12 mouse cellular contexts compared by ENCODE assay signal in the genomic region with DNA sequence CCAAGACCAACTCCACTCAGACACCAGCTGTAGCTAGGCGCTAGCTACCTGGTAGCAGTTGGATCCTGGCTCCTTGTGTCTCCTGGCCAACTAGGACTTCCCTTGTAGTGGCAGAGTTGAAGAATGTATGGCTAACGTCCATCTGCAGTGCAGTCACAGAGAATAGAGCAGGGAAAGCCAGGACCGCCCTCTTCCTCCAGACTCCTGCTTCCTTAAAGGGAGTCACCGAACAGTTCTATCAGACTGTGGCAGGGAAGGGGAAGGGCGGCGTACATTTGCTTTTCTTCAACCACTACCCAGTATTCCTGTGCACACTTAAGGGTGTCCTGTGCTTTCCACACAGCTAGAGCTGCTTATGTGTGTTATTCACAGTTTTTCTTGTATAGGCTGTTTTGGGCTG. TPM values are rescaled to one million over a fixed set of nuclear protein-coding genes. Genes with fewer than 3 reads are reported as not detected.
A peak's percentile ranks its signal among the peaks of the same experiment; 100 is the strongest.
DNase-seq lines count a peak whose midpoint lies in the region; ATAC-seq and TF ChIP-seq lines count a peak whose summit lies in the region.
"Had no signal": no experiment of that assay in that cellular context is flagged by ENCODE, and none has a peak within 500 bp of the region (broad histone marks: within the 10 kb centered on the region; RNA-seq: fewer than 3 reads in every experiment).

No protein-coding gene starts in this region.

- no peak overlapping the region for H3K4me3 ChIP-seq in kidney, embryonic 16.5 days (ENCODE audit: low read length)
- no peak overlapping the region for H3K4me3 ChIP-seq in intestine, postnatal 0 days (ENCODE audit: low read depth, low read length)
- H3K4me3 ChIP-seq in macrophage (ENCODE audit: inconsistent target): no peak overlapping the region

- intact Hi-C loops in left cerebral cortex, postnatal 36 days (cut with DNase I): no loop called here

- no peak overlapping the region for H3K9ac ChIP-seq in kidney, embryonic 16.5 days (replicated peaks; ENCODE audit: low read length)
- no peak overlapping the region for H3K9ac ChIP-seq in intestine, postnatal 0 days (ENCODE audit: low read depth, low read length)
- H3K9ac ChIP-seq: forebrain, postnatal 0 days; hindbrain, embryonic 14.5 days had no signal

- peaks cover 94% of the 10 kb centered on the region for H3K79me2 ChIP-seq in macrophage (ENCODE audit: inconsistent target)

- H3K27me3 ChIP-seq in kidney, embryonic 16.5 days (ENCODE audit: insufficient read depth, low read length): no peaks in the 10 kb centered on the region
- H3K27me3 ChIP-seq in intestine, postnatal 0 days (replicated peaks; ENCODE audit: control insufficient read depth, insufficient read depth, low read length): no peaks in the 10 kb centered on the region
- H3K27me3 ChIP-seq: Patski had no signal

- H3K4me2 ChIP-seq in kidney, embryonic 16.5 days (replicated peaks; ENCODE audit: low read depth, low read length): no peak overlapping the region
- H3K4me2 ChIP-seq in intestine, postnatal 0 days (replicated peaks; ENCODE audit: low read depth): no peak overlapping the region
- H3K4me2 ChIP-seq: hindbrain, embryonic 14.5 days had no signal

- H3K27ac ChIP-seq in kidney, embryonic 16.5 days (ENCODE audit: low read length): peak overlapping the region; percentile 26; the same call in 1 of the 2 replicates
- H3K27ac ChIP-seq in intestine, postnatal 0 days (ENCODE audit: low read depth, low read length): no peak overlapping the region
- peak overlapping the region; percentile 67 for H3K27ac ChIP-seq in macrophage
- H3K27ac ChIP-seq: hindbrain, embryonic 14.5 days had no signal

- H3K9me3 ChIP-seq in kidney, embryonic 16.5 days (ENCODE audit: low read length): no peaks in the 10 kb centered on the region
- no peaks in the 10 kb centered on the region for H3K9me3 ChIP-seq in intestine, postnatal 0 days (ENCODE audit: control insufficient read depth)

- TF ChIP-seq CTCF in intestine, postnatal 0 days (IDR thresholded peaks at IDR 0.05; ENCODE audit: low read depth): no peak

- H3K4me1 ChIP-seq in kidney, embryonic 16.5 days (ENCODE audit: insufficient read depth, low read length): peaks cover 8% of the 10 kb centered on the region; the same call in 1 of the 2 replicates
- H3K4me1 ChIP-seq in intestine, postnatal 0 days (replicated peaks; ENCODE audit: control insufficient read depth, insufficient read depth, low read length): no peaks in the 10 kb centered on the region; the same call in 1 of the 2 replicates

- no peak for DNase-seq in kidney, adult 8-10 months
- DNase-seq in heart, adult 18-20 months: peak; percentile 68 to 88
- DNase-seq in ovary, postnatal 14 days (ENCODE audit: low spot score): no peak
- DNase-seq in layer of hippocampus, adult 9-11 months: no peak
- DNase-seq in left cerebral cortex, postnatal 36 days (ENCODE audit: low spot score in 2 of 2): no peak
- DNase-seq: embryo, embryonic 11 days; forebrain, postnatal 0 days had no signal

- peaks cover 34% of the 10 kb centered on the region for H3K36me3 ChIP-seq in kidney, embryonic 16.5 days (ENCODE audit: insufficient read depth, low read length)
- H3K36me3 ChIP-seq in intestine, postnatal 0 days (ENCODE audit: control insufficient read depth, insufficient read depth): peaks cover 50% of the 10 kb centered on the region
- peaks cover 51% of the 10 kb centered on the region for H3K36me3 ChIP-seq in macrophage (ENCODE audit: inconsistent target)

- WGBS in kidney, embryonic 16.5 days: 70% methylated on average over 6 of the region's 6 CpGs
- WGBS in intestine, postnatal 0 days: 70% methylated on average over 6 of the region's 6 CpGs
- WGBS in macrophage (ENCODE audit: missing documents): 37% methylated on average over 6 of the region's 6 CpGs

- no peak for ATAC-seq in kidney, embryonic 16.5 days (ENCODE audit: low FRiP score, low TSS enrichment)
- ATAC-seq in intestine, postnatal 0 days: 0 out of 2 replicates have a peak, but pooled peaks have one; percentile 28
- ATAC-seq: forebrain, postnatal 0 days had no signal

RNA-seq across cellular contexts. Expression of a gene that starts 10.2 kb away (rescaled TPM):
- polyA plus RNA-seq in kidney, embryonic 16.5 days (2015; fragmentation: Nextera tagmentation; extraction: Ambion mirVana): 22.1 and 31.6 TPM in 2 replicates
- total RNA-seq in heart, adult 18-20 months (2021): 10 to 100 TPM; 54.6 to 62.1 TPM
- 33.6 and 33.9 TPM in 2 replicates for polyA plus RNA-seq in intestine, postnatal 0 days (2015; fragmentation: Nextera tagmentation; extraction: Ambion mirVana)
- total RNA-seq in macrophage (2018; cell fraction: chromatin; rRNA removed): 1,000 to 10,000 TPM in 4 of 26 experiments, 100 to 1,000 TPM in 22; 252 to 1,368 (median 799) TPM
- 100 to 1,000 TPM in 8 of 26 experiments, 10 to 100 TPM in 18; 58.8 to 146 (median 96.2) TPM for total RNA-seq in macrophage (2018; cell fraction: cytosol; rRNA removed)
- total RNA-seq in macrophage (2018; cell fraction: nucleus; rRNA removed): 100 to 1,000 TPM; 121 to 560 (median 335) TPM
- polyA plus RNA-seq in macrophage (2018): 102 to 126 TPM (median 108 TPM) in 3 replicates
- 100 to 1,000 TPM; 142 to 168 TPM for total RNA-seq in left cerebral cortex, postnatal 36 days (2021)

RNA-seq across cellular contexts. Expression of a gene that starts 24.9 kb away (rescaled TPM):
- polyA plus RNA-seq in kidney, embryonic 16.5 days (2015; fragmentation: Nextera tagmentation; extraction: Ambion mirVana): 20.9 and 21.6 TPM in 2 replicates
- total RNA-seq in heart, adult 18-20 months (2021): 10 to 100 TPM; 20.9 to 22.2 TPM
- 20.1 and 24.3 TPM in 2 replicates for polyA plus RNA-seq in intestine, postnatal 0 days (2015; fragmentation: Nextera tagmentation; extraction: Ambion mirVana)
- total RNA-seq in macrophage (2018; cell fraction: chromatin; rRNA removed): 1 to 10 TPM in 5 of 26 experiments, under 1 TPM in 1, not detected in 20; 0.92 to 2.8 (median 1.8) TPM
- total RNA-seq in macrophage (2018; cell fraction: cytosol; rRNA removed): 1 to 10 TPM in 21 of 26 experiments, under 1 TPM in 5; 0.63 to 2.5 (median 1.4) TPM
- total RNA-seq in macrophage (2018; cell fraction: nucleus; rRNA removed): 1 to 10 TPM in 10 of 26 experiments, under 1 TPM in 3, not detected in 13; 0.58 to 2.8 (median 1.5) TPM
- 2.4 to 3.6 TPM (median 3.2 TPM) in 3 replicates for polyA plus RNA-seq in macrophage (2018)
- total RNA-seq in left cerebral cortex, postnatal 36 days (2021): 1 to 10 TPM; 5.9 to 9.4 TPM
- polyA plus RNA-seq: Patski had no signal

RNA-seq across cellular contexts. Expression of a gene that starts 30.8 kb away (rescaled TPM):
- polyA plus RNA-seq in kidney, embryonic 16.5 days (2015; fragmentation: Nextera tagmentation; extraction: Ambion mirVana): 8.8 and 10.1 TPM in 2 replicates
- 1 to 10 TPM; 2.1 to 3.4 TPM for total RNA-seq in heart, adult 18-20 months (2021)
- 1.1 and 1.7 TPM in 2 replicates for polyA plus RNA-seq in intestine, postnatal 0 days (2015; fragmentation: Nextera tagmentation; extraction: Ambion mirVana)
- 10 to 100 TPM; 11.9 to 95.9 (median 37.0) TPM for total RNA-seq in macrophage (2018; cell fraction: chromatin; rRNA removed)
- total RNA-seq in macrophage (2018; cell fraction: cytosol; rRNA removed): 1 to 10 TPM in 23 of 26 experiments, under 1 TPM in 3; 0.88 to 5.4 (median 2.5) TPM
- total RNA-seq in macrophage (2018; cell fraction: nucleus; rRNA removed): 10 to 100 TPM in 13 of 26 experiments, 1 to 10 TPM in 12, under 1 TPM in 1; 0.87 to 32.0 (median 10.2) TPM
- polyA plus RNA-seq in macrophage (2018): 0.30 to 3.9 TPM (median 3.1 TPM) in 3 replicates
- 1 to 10 TPM; 3.1 to 3.4 TPM for total RNA-seq in left cerebral cortex, postnatal 36 days (2021)

RNA-seq across cellular contexts. Expression of a gene that starts 32.7 kb away (rescaled TPM):
- 5.8 and 6.1 TPM in 2 replicates for polyA plus RNA-seq in kidney, embryonic 16.5 days (2015; fragmentation: Nextera tagmentation; extraction: Ambion mirVana)
- total RNA-seq in heart, adult 18-20 months (2021): over 10,000 TPM; 10,363 to 11,433 TPM
- polyA plus RNA-seq in intestine, postnatal 0 days (2015; fragmentation: Nextera tagmentation; extraction: Ambion mirVana): 1.1 TPM in 2 replicates
- 100 to 1,000 TPM in 9 of 26 experiments, 10 to 100 TPM in 17; 16.3 to 147 (median 47.9) TPM for total RNA-seq in macrophage (2018; cell fraction: chromatin; rRNA removed)
- 1 to 10 TPM in 8 of 26 experiments, under 1 TPM in 17, not detected in 1; 0.30 to 6.8 (median 0.89) TPM for total RNA-seq in macrophage (2018; cell fraction: cytosol; rRNA removed)
- total RNA-seq in macrophage (2018; cell fraction: nucleus; rRNA removed): 10 to 100 TPM; 13.1 to 93.0 (median 33.9) TPM
- polyA plus RNA-seq in macrophage (2018): 0.57 to 2.9 TPM (median 2.8 TPM) in 3 replicates
- under 1 TPM in 1 of 2 experiments, not detected in 1; 0.52 TPM for total RNA-seq in left cerebral cortex, postnatal 36 days (2021)

RNA-seq across cellular contexts. Expression of a gene that starts 40.9 kb away (rescaled TPM):
- polyA plus RNA-seq in kidney, embryonic 16.5 days (2015; fragmentation: Nextera tagmentation; extraction: Ambion mirVana): 3.3 and 3.5 TPM in 2 replicates
- total RNA-seq in heart, adult 18-20 months (2021): 1 to 10 TPM; 2.0 to 2.5 TPM
- polyA plus RNA-seq in intestine, postnatal 0 days (2015; fragmentation: Nextera tagmentation; extraction: Ambion mirVana): 0.33 and 0.54 TPM in 2 replicates
- total RNA-seq in macrophage (2018; cell fraction: chromatin; rRNA removed): 10 to 100 TPM in 14 of 26 experiments, 1 to 10 TPM in 12; 4.2 to 44.0 (median 14.8) TPM
- total RNA-seq in macrophage (2018; cell fraction: cytosol; rRNA removed): 10 to 100 TPM in 12 of 26 experiments, 1 to 10 TPM in 14; 2.2 to 17.1 (median 6.9) TPM
- 10 to 100 TPM in 18 of 26 experiments, 1 to 10 TPM in 8; 3.4 to 34.9 (median 12.7) TPM for total RNA-seq in macrophage (2018; cell fraction: nucleus; rRNA removed)
- 2.2 to 5.6 TPM (median 2.3 TPM) in 3 replicates for polyA plus RNA-seq in macrophage (2018)
- total RNA-seq in left cerebral cortex, postnatal 36 days (2021): under 1 TPM; 0.27 to 0.34 TPM

Comparison
In these comparisons a context has a peak if more than half of its experiments do, and no peak if none do; other contexts are left out.
1. DNase-seq: peak in heart, adult 18-20 months (2 of 2); none in kidney, adult 8-10 months (0 of 2), ovary, postnatal 14 days (single experiment), layer of hippocampus, adult 9-11 months (single experiment) and left cerebral cortex, postnatal 36 days (0 of 2).